24 mouse cellular contexts compared by ENCODE assay signal in the genomic region with DNA sequence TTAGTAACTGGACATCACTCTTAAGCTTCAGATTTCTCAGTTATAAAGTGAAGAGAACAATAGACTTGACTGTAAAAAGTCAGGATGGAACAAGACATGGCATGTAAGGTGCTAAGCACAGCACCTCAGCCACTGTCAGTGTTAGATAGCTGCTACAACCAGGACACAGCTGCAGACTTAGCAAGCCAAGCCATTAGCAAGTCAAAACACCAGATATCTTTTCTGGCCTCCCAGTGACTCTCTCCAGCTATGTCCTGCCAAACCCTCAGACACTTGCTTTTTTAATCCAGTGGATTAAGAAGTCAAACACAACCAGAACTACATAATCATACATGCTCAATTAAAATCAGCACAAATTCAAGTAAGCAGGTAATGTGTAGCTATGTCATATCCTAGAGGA. TPM values are rescaled to one million over a fixed set of nuclear protein-coding genes. Genes with fewer than 3 reads are reported as not detected.
DNase-seq lines count a peak whose midpoint lies in the region; ATAC-seq lines count a peak whose summit lies in the region.
"Had no signal": no experiment of that assay in that cellular context is flagged by ENCODE, and none has a peak within 500 bp of the region (broad histone marks: within the 10 kb centered on the region; RNA-seq: fewer than 3 reads in every experiment).

No protein-coding gene starts in this region.

- H3K4me1 ChIP-seq in heart, embryonic 11.5 days (ENCODE audit: control insufficient read depth, insufficient read depth, low read length) = peaks cover 11% of the 10 kb centered on the region; the same call in 1 of the 2 replicates
- H3K4me1 ChIP-seq: embryonic facial prominence, embryonic 12.5 days had no signal

- H3K27me3 ChIP-seq in heart, embryonic 11.5 days (ENCODE audit: control insufficient read depth, insufficient read depth, low read length) = no peaks in the 10 kb centered on the region
- H3K27me3 ChIP-seq: CH12.LX; embryonic facial prominence, embryonic 12.5 days; forebrain, embryonic 13.5 days; forebrain, embryonic 15.5 days; Patski had no signal

- no peak overlapping the region for H3K4me3 ChIP-seq in heart, embryonic 11.5 days (ENCODE audit: low read depth, low read length)
- H3K4me3 ChIP-seq: embryonic facial prominence, embryonic 10.5 days; embryonic facial prominence, embryonic 12.5 days; forebrain, embryonic 13.5 days; forebrain, embryonic 15.5 days had no signal

- H3K4me2 ChIP-seq in heart, embryonic 11.5 days = no peak overlapping the region
- H3K4me2 ChIP-seq: embryonic facial prominence, embryonic 12.5 days; forebrain, embryonic 13.5 days; forebrain, embryonic 15.5 days had no signal

- no peaks in the 10 kb centered on the region for H3K36me3 ChIP-seq in heart, embryonic 11.5 days (ENCODE audit: control insufficient read depth, insufficient read depth, low read length)
- H3K36me3 ChIP-seq: embryonic facial prominence, embryonic 10.5 days; embryonic facial prominence, embryonic 12.5 days; forebrain, embryonic 15.5 days; G1E had no signal

- DNase-seq in gastrocnemius, adult 18-20 months (ENCODE audit: low spot score) = peak; percentile 17
- no peak for DNase-seq in gastrocnemius, postnatal 4 days (ENCODE audit: low spot score in 2 of 2)
- DNase-seq in heart, adult 18-20 months = peak; percentile 19 to 57
- DNase-seq in heart, postnatal 25 days (ENCODE audit: low spot score) = no peak
- DNase-seq in heart, adult 9 months (ENCODE audit: low spot score in 2 of 2) = peak; percentile 19 to 36
- DNase-seq: adrenal gland, adult 8-10 months; adrenal gland, postnatal 14 days; adrenal gland, postnatal 36 days; B cell, adult 2 months; cerebellum, adult 11-12 months; cerebellum, adult 2 months; cerebellum, adult 9-10 months; cerebellum, postnatal 10 days; cerebellum, postnatal 25 days had no signal

- no peak overlapping the region for H3K27ac ChIP-seq in heart, embryonic 11.5 days (ENCODE audit: low read depth, low read length)
- H3K27ac ChIP-seq: embryonic facial prominence, embryonic 10.5 days; embryonic facial prominence, embryonic 12.5 days; forebrain, embryonic 13.5 days; forebrain, embryonic 15.5 days had no signal

- no peak overlapping the region for H3K9ac ChIP-seq in heart, embryonic 11.5 days (ENCODE audit: low read depth, low read length)
- H3K9ac ChIP-seq: embryonic facial prominence, embryonic 12.5 days; forebrain, embryonic 13.5 days; forebrain, embryonic 15.5 days had no signal

- intact Hi-C loops in heart, postnatal 25 days (cut with DNase I) = no loop called here

- no peaks in the 10 kb centered on the region for H3K9me3 ChIP-seq in heart, embryonic 11.5 days (replicated peaks; ENCODE audit: control insufficient read depth, low read length)
- H3K9me3 ChIP-seq: embryonic facial prominence, embryonic 10.5 days; embryonic facial prominence, embryonic 12.5 days; forebrain, embryonic 13.5 days; forebrain, embryonic 15.5 days; G1E had no signal

- ATAC-seq in heart, embryonic 11.5 days (replicated peaks; ENCODE audit: insufficient number of reproducible peaks, low FRiP score, low TSS enrichment) = no peak
- ATAC-seq: activated CD4-positive, CD25-positive, alpha-beta regulatory T cell, adult 4 months; CD4-positive, CD25-positive, alpha-beta regulatory T cell, adult 4 months; forebrain, embryonic 13.5 days; forebrain, embryonic 15.5 days; Patski had no signal

RNA-seq across cellular contexts. Expression of a gene that starts 41.7 kb away (rescaled TPM):
- 10 to 100 TPM; 14.0 to 41.9 TPM for total RNA-seq in gastrocnemius, adult 18-20 months (2021)
- total RNA-seq in gastrocnemius, postnatal 4 days (2021) = 10 to 100 TPM; 11.5 to 12.6 TPM
- 10 to 100 TPM in 1 of 2 experiments, 1 to 10 TPM in 1; 8.8 to 13.0 TPM for total RNA-seq in heart, adult 18-20 months (2021)
- total RNA-seq in heart, postnatal 25 days (2021) = 10 to 100 TPM in 1 of 2 experiments, 1 to 10 TPM in 1; 9.9 to 11.5 TPM
- polyA plus RNA-seq in heart, embryonic 11.5 days (2014; fragmentation: Nextera tagmentation; extraction: Ambion mirVana) = 33.5 and 33.9 TPM in 2 replicates

Comparison
In these comparisons a context has a peak if more than half of its experiments do, and no peak if none do; other contexts are left out.
1. DNase-seq: peak in gastrocnemius, adult 18-20 months (single experiment), heart, adult 18-20 months (2 of 2) and heart, adult 9 months (2 of 2); none in gastrocnemius, postnatal 4 days (0 of 2) and heart, postnatal 25 days (single experiment).